Mouse (Mus musculus) heart, postnatal 14 days (tissue): ENCODE measurements around the gene Unc45b. TPM values are rescaled to one million over a fixed set of nuclear protein-coding genes. Genes with fewer than 3 reads are reported as not detected.
"Not testable (repeated sequence)": the region's sequence is repeated elsewhere in the genome, so short reads cannot be mapped to it uniquely, and the experiment has no call there.

Experiments used
- DNase-seq, 2 experiments: peaks; one replicate each; pipeline ENCODE4 v3.0.0; 2021 to 2022
- intact Hi-C: fragments of 180-260 bp; cut with DNase I; formaldehyde crosslinking; loops from one replicate; pipeline ENCODE4 v1.15.1; 2025
- total RNA-seq, 2 experiments: library from RNA; stranded (reverse); gene quantifications; 2 replicates each; pipeline ENCODE4 v1.2.3; 2021

Unc45b gene
- total RNA-seq, 2 experiments from 2014 or later: 162 to 164 TPM

DNA sequence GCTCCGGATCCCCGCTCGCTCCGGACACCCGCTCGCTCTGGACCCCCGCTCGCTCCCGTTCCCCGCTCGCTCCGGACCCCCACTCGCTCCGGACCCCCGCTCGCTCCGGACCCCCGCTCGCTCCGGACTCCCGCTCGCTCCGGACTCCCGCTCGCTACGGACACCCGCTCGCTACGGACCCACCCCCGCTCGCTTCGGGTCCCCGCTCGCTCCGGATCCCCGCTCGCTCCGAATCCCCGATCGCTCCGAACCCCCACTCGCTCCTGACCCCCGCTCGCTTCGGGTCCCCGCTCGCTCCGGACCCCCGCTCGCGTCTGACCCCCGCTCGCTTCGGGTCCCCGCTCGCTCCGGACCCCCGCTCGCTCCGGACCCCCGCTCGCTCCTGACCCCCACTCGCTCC is 20.8 kb downstream of the Unc45b start:
- DNase-seq, intact Hi-C loops: not testable (repeated sequence)

GRCm38 (mm10) chr11:82931671-82932450 is 21.5 kb downstream of the Unc45b start:
- peak in 1 of 2 experiments; percentile 40 for DNase-seq

GRCm38 (mm10) chr11:82933186-82933585 is 22.8 kb downstream of the Unc45b start:
- DNase-seq: no peak
- intact Hi-C loops: loop anchor here (2.0 kb wide), 1 partner anchor 14 kb away; no protein-coding TSS in a partner anchor

More at GRCm38 (mm10) chr11:82931671-82932450, 21.5 kb downstream of the Unc45b start:
- intact Hi-C loops: loop anchor here (2.0 kb wide), 1 partner anchor 15 kb away; no protein-coding TSS in a partner anchor

GRCm38 (mm10) chr11:82943336-82943735 is 33.0 kb downstream of the Unc45b start:
- DNase-seq: no peak
- intact Hi-C loops: no loop called here

DNA sequence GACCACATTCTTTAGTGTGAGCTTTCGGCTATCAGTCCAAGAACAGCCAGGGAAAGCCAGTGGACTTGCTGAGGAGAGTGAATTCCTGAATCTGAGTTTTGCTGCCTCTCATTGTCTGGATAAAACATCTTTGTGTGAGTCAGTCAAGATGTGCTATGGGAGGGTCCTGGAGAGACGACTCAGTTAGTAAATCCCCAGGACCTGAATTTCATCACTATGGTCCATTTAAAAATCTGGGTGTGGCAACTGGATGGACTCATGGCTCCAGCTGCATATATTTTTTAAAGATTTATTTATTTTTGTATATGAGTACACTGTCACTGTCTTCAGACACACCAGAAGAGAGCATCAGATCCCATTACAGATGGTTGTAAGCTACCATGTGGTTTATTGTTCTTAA is 35.3 kb downstream of the Unc45b start:
- intact Hi-C loops: loop anchor here (2.0 kb wide), 1 partner anchor 13 kb away; no protein-coding TSS in a partner anchor
- no peak for DNase-seq

DNA sequence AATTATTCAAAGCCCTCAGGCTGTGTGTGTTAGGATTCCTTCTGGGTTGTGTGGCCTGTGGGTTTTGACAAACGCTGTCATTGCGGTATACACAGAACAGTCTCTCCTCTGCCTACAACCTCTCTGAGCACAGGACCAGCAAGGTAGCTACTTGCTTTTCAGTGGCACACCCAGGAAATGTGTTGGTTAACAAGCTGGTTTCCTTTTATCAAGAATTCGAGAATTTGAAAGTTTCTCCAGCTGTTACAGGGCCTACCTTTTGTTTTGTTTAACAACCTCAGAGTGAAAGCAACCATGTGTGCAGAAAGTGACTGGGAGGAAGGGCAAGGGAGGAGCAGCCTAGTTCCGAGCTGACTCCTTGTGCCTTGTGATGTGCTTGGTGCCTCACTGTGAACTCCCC is 37.1 kb downstream of the Unc45b start:
- intact Hi-C loops: loop anchor here (2.0 kb wide), 1 partner anchor 15 kb away; no protein-coding TSS in a partner anchor
- DNase-seq: no peak

GRCm38 (mm10) chr11:82949036-82949435 is 38.7 kb downstream of the Unc45b start:
- peak in 1 of 2 experiments; percentile 18 for DNase-seq
- intact Hi-C loops: no loop called here

GRCm38 (mm10) chr11:82950736-82951481 is 40.6 kb downstream of the Unc45b start, which contains the start of gene Slfn5:
Gene Slfn5 (plus strand): TSS chr11:82951349.
- peak; percentile 67 to 70 for DNase-seq
- intact Hi-C loops: no loop called here

- intact Hi-C loops: no loop called here
- DNase-seq: peak; percentile 77 to 82
These were observed 41.7 kb downstream of the Unc45b start for GRCm38 (mm10) chr11:82951865-82952611.

DNA sequence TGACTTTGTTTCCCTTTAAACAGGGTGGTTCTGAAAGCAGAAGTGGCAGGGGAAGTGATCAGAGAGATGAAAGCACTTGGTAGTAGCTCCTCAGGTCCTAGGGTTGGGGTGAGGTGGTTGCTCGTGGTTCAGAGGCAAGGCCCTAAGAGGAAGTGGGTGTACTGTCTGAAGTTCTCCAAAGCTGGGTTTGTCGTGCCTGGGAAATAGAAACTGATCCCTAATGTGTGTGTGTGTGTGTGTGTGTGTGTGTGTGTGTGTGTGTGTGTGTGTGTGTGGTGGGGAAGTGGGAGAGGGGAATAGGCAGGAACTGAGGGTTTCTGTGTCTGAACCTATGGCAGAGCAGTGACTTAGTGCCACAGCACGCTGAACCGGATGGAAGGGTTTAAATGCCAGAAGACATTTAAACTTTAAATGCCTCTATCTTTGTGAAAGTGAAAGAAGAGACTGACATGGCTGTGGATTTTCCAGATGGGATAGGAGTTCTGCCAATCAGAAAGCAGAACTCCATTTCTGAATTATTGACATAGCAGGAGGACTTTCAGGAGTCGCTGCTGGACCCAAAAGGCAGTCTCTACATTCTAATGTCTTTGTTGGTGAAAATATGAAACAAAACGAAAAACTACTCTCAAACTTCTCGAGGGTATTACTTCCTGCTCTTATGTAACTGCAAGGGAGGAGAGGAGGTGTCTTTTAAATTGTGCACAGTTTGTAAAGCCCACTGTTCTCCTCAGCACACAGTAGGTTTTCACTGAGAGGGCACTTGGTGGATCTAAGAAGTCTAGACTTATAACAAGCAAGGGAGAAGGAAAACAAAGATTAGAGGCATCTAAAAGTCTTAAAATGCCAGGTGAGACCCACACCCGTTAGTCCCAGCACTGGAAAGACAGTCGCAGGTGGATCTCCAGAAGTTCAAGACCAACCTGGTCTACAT is 42.5 kb downstream of the Unc45b start:
- DNase-seq: peak in 1 of 2 experiments; percentile 29

DNA sequence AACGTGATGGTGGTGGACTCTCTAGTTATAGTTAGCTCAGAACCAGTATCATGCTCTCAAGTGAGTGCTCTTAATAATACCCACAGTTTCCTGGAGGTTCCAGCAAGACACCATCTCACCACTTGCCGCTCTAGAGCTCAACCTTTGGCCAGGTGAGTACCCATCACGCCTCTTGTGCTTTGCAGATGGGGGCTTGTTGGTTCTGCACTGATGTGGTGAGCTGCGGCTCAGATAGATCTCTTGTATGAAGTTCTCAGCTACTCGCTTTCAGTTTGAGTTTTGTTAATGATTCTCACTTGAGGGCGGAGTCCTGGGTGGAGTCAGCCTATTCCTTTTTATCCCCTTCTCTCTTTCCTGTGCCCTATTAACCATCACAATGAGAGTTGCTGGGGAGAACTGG is 44.3 kb downstream of the Unc45b start:
- intact Hi-C loops: no loop called here
- DNase-seq: no peak

More for the DNA sequence above, 42.5 kb downstream of the Unc45b start:
- intact Hi-C loops: no loop called here

GRCm38 (mm10) chr11:82956925-82957324 is 46.6 kb downstream of the Unc45b start:
- intact Hi-C loops: no loop called here
- DNase-seq: no peak

- DNase-seq: peak; percentile 29 to 60
- intact Hi-C loops: loop anchor here (1.0 kb wide), 1 partner anchor 44 kb away; no protein-coding TSS in a partner anchor
These were observed 49.3 kb downstream of the Unc45b start for GRCm38 (mm10) chr11:82959613-82960012.

- DNase-seq: no peak
- intact Hi-C loops: no loop called here
These were observed 51.4 kb downstream of the Unc45b start for GRCm38 (mm10) chr11:82961743-82962142.

GRCm38 (mm10) chr11:82962215-82962614 is 51.9 kb downstream of the Unc45b start:
- intact Hi-C loops: no loop called here
- no peak for DNase-seq

- intact Hi-C loops: loop anchor here (5.0 kb wide), 1 partner anchor 71 kb away; no protein-coding TSS in a partner anchor
- DNase-seq: peak; percentile 62 to 64
These were observed 60.6 kb downstream of the Unc45b start for GRCm38 (mm10) chr11:82970712-82971589.

- intact Hi-C loops: loop anchor here (5.0 kb wide), 1 partner anchor 71 kb away; no protein-coding TSS in a partner anchor
- no peak for DNase-seq
These were observed 61.2 kb downstream of the Unc45b start for GRCm38 (mm10) chr11:82971590-82971974.

DNA sequence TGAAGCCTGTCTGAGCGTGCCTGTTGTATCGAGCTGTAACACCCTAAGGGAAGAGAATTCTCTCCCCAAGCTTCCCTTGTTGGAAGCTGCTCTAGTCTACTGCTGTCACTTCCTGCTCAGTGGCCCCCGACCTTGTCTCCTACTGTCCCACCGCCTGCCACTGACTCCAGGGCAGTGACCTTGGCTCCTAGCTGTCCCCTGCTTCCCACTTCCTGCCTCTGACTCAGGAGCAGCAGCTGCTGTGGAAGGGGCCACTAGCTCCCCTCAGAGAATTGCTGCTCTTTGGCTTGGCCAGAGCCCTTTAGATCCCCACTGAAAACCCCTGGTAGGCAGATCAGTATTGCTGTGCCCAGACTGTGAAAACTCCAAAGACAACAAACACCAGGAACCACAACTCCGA is 63.6 kb downstream of the Unc45b start:
- intact Hi-C loops: loop anchor here (5.0 kb wide), 1 partner anchor 68 kb away; no protein-coding TSS in a partner anchor
- DNase-seq: peak in 1 of 2 experiments; percentile 20
